ENCODE assay signal across 15 mouse cellular contexts in genomic region chr10:111658828-111659227, GRCm38 (mm10).
DNase-seq lines count a peak whose midpoint lies in the region; ATAC-seq and TF ChIP-seq lines count a peak whose summit lies in the region.
"Had no signal": no experiment of that assay in that cellular context is flagged by ENCODE, and none has a peak within 500 bp of the region (broad histone marks: within the 10 kb centered on the region; RNA-seq: fewer than 3 reads in every experiment).

No protein-coding gene starts in this region.

- peak; percentile 20 to 40 for DNase-seq in kidney, postnatal 4 days
- no peak for DNase-seq in kidney, adult 18-20 months
- DNase-seq in embryo, embryonic 11 days, result peak; percentile 46
- peak; percentile 30 for DNase-seq in forebrain, postnatal 0 days
- DNase-seq in midbrain, embryonic 14.5 days, result peak; percentile 75
- DNase-seq in liver, result no peak
- no peak for DNase-seq in thymus, postnatal 25 days
- DNase-seq in cerebellum, adult 11 months, result no peak
- DNase-seq: gastrocnemius, postnatal 14 days; heart, postnatal 14 days; lung, postnatal 4 days; spleen, adult 18-20 months; thymus, adult 2 months had no signal

- no peak overlapping the region for H3K9ac ChIP-seq in forebrain, postnatal 0 days
- 0 out of 2 replicates have a peak overlapping the region, but pooled peaks have one; percentile 20 for H3K9ac ChIP-seq in midbrain, embryonic 14.5 days (replicated peaks; ENCODE audit: low read length)
- H3K9ac ChIP-seq: limb, embryonic 12.5 days had no signal

- no peak for TF ChIP-seq CTCF in forebrain, postnatal 0 days (IDR thresholded peaks at IDR 0.05; ENCODE audit: low read depth)

- H3K27ac ChIP-seq in forebrain, postnatal 0 days (ENCODE audit: low read depth, low read length), result no peak overlapping the region
- H3K27ac ChIP-seq in midbrain, embryonic 14.5 days (replicated peaks; ENCODE audit: low read depth, low read length), result no peak overlapping the region
- H3K27ac ChIP-seq: limb, embryonic 12.5 days had no signal

- no peaks in the 10 kb centered on the region for H3K27me3 ChIP-seq in forebrain, postnatal 0 days (ENCODE audit: insufficient read depth, low read length)
- peaks cover 59% of the 10 kb centered on the region for H3K27me3 ChIP-seq in midbrain, embryonic 14.5 days (ENCODE audit: control insufficient read depth, insufficient read depth, low read length)
- H3K27me3 ChIP-seq: limb, embryonic 12.5 days had no signal

- ATAC-seq in forebrain, postnatal 0 days, result peak; percentile 29; the same call in 1 of the 2 replicates
- peak; percentile 57; the same call in 1 of the 2 replicates for ATAC-seq in midbrain, embryonic 14.5 days (ENCODE audit: low FRiP score, low TSS enrichment)
- ATAC-seq: activated CD4-positive, CD25-positive, alpha-beta regulatory T cell, adult 4 months had no signal

- peak overlapping the region; percentile 11; the same call in 1 of the 2 replicates for H3K4me2 ChIP-seq in forebrain, postnatal 0 days (ENCODE audit: low read depth)
- peak overlapping the region; percentile 43 for H3K4me2 ChIP-seq in midbrain, embryonic 14.5 days (ENCODE audit: low read length)
- H3K4me2 ChIP-seq: limb, embryonic 12.5 days had no signal

- H3K4me3 ChIP-seq in forebrain, postnatal 0 days (ENCODE audit: low read depth, low read length), result no peak overlapping the region
- H3K4me3 ChIP-seq in midbrain, embryonic 14.5 days (replicated peaks; ENCODE audit: low read depth, low read length), result peak overlapping the region; percentile 11; the same call in 1 of the 2 replicates
- H3K4me3 ChIP-seq: limb, embryonic 12.5 days had no signal

- H3K4me1 ChIP-seq in forebrain, postnatal 0 days (ENCODE audit: insufficient read depth), result peaks cover 3% of the 10 kb centered on the region; the same call in 1 of the 2 replicates
- H3K4me1 ChIP-seq in midbrain, embryonic 14.5 days (ENCODE audit: control insufficient read depth, insufficient read depth, low read length), result peaks cover 11% of the 10 kb centered on the region

- H3K9me3 ChIP-seq in forebrain, postnatal 0 days (ENCODE audit: low read length), result no peaks in the 10 kb centered on the region
- no peaks in the 10 kb centered on the region for H3K9me3 ChIP-seq in midbrain, embryonic 14.5 days (ENCODE audit: control insufficient read depth, low read length)
- H3K9me3 ChIP-seq: limb, embryonic 12.5 days had no signal

- 17% methylated on average over 9 of the region's 9 CpGs for WGBS in forebrain, postnatal 0 days
- WGBS in midbrain, embryonic 14.5 days, result 6% methylated on average over 9 of the region's 9 CpGs

- H3K36me3 ChIP-seq in forebrain, postnatal 0 days (ENCODE audit: insufficient read depth), result no peaks in the 10 kb centered on the region
- no peaks in the 10 kb centered on the region for H3K36me3 ChIP-seq in midbrain, embryonic 14.5 days (ENCODE audit: control insufficient read depth, insufficient read depth, low read length)
- H3K36me3 ChIP-seq: limb, embryonic 12.5 days had no signal

Comparison
In these comparisons a context has a peak if more than half of its experiments do, and no peak if none do; other contexts are left out.
1. DNase-seq: peak in kidney, postnatal 4 days (2 of 2), embryo, embryonic 11 days (single experiment), forebrain, postnatal 0 days (single experiment) and midbrain, embryonic 14.5 days (single experiment); none in kidney, adult 18-20 months (single experiment), liver (single experiment), thymus, postnatal 25 days (single experiment) and cerebellum, adult 11 months (single experiment).